Mouse (Mus musculus) CH12.LX (cell line): ENCODE measurements around the gene Drosha. TPM values are rescaled to one million over a fixed set of nuclear protein-coding genes. Genes with fewer than 3 reads are reported as not detected.

ENCODE experiments used
- DNase-seq: peaks from one replicate; pipeline ENCODE4 v3.0.0-alpha.2; 2013; ENCODE audit errors: extremely low read depth
- H3K27ac ChIP-seq: 2 replicates; pipeline ENCODE4 v1.5.1; 2012; ENCODE audit warnings: low read depth, mild to moderate bottlenecking, control low read depth, moderate library complexity; ENCODE audit not compliant: insufficient read depth
- H3K27me3 ChIP-seq: replicated peaks from 2 replicates; pipeline ENCODE3; 2012; ENCODE audit warnings: inconsistent platforms
- H3K36me3 ChIP-seq, 2 experiments: replicated peaks in 1 of 2; 2 replicates each; pipeline versions ENCODE3 to v1.6.1; 2012; ENCODE audit warnings: inconsistent platforms in 1 of 2, low read length in 1 of 2, mild to moderate bottlenecking in 1 of 2, mixed read lengths in 1 of 2, moderate library complexity in 1 of 2; ENCODE audit not compliant: control insufficient read depth in 1 of 2, insufficient read depth in 1 of 2
- H3K4me1 ChIP-seq, 2 experiments: 2 replicates each; pipeline ENCODE4 v1.6.1; 2012; ENCODE audit warnings: inconsistent platforms in 1 of 2, moderate library complexity in 1 of 2; ENCODE audit not compliant: insufficient read depth in 2 of 2, control insufficient read depth in 1 of 2
- H3K4me2 ChIP-seq: 2 replicates; pipeline ENCODE4 v1.6.1; 2012; ENCODE audit warnings: low read depth, mild to moderate bottlenecking, control low read depth; ENCODE audit not compliant: poor library complexity, insufficient read depth, severe bottlenecking
- H3K4me3 ChIP-seq, 3 experiments: fragments of 150-350 bp in 1 of 3; sonication (generic) in 1 of 3; replicated peaks in 1 of 3; 2 replicates each; pipeline versions ENCODE3 to v1.5.1; 2011 to 2012; ENCODE audit warnings: low read depth in 2 of 3, low read length in 2 of 3, mild to moderate bottlenecking in 2 of 3, moderate library complexity in 2 of 3, control low read depth in 1 of 3, improper control_type of control experiment in 1 of 3, inconsistent platforms in 1 of 3, mixed read lengths in 1 of 3; ENCODE audit not compliant: poor library complexity in 1 of 3
- H3K79me2 ChIP-seq: replicated peaks from 2 replicates; pipeline ENCODE4 v1.6.1; 2012; ENCODE audit warnings: mild to moderate bottlenecking, moderate library complexity; ENCODE audit not compliant: control insufficient read depth, poor library complexity, insufficient read depth, severe bottlenecking; ENCODE audit errors: extremely low read depth
- H3K9ac ChIP-seq: 2 replicates; pipeline ENCODE4 v1.6.1; 2012; ENCODE audit warnings: low read depth, mild to moderate bottlenecking, control low read depth, moderate library complexity; ENCODE audit not compliant: insufficient read depth
- H3K9me3 ChIP-seq: replicated peaks from 2 replicates; pipeline ENCODE3; 2012; ENCODE audit warnings: low read length, inconsistent platforms, mixed read lengths
- BHLHE40 ChIP-seq: IDR thresholded peaks from 2 replicates; pipeline ENCODE4 v1.6.1; 2011; ENCODE audit warnings: mild to moderate bottlenecking, low read depth, low read length, improper control_type of control experiment
- CHD2 ChIP-seq: IDR thresholded peaks from 2 replicates; pipeline ENCODE4 v1.6.1; 2011; ENCODE audit warnings: low read length, improper control_type of control experiment
- CTCF ChIP-seq, 2 experiments: IDR thresholded peaks in 1 of 2; conservative IDR thresholded peaks in 1 of 2; 2 replicates each; pipeline ENCODE4 v1.5.1; 2011 to 2012; ENCODE audit warnings: low read depth in 2 of 2, low read length in 2 of 2, improper control_type of control experiment in 1 of 2, inconsistent platforms in 1 of 2, mild to moderate bottlenecking in 1 of 2, moderate library complexity in 1 of 2
- E2F4 ChIP-seq: IDR thresholded peaks from 2 replicates; pipeline ENCODE4 v1.6.1; 2011; ENCODE audit warnings: low read depth, low read length, improper control_type of control experiment; ENCODE audit not compliant: insufficient replicate concordance
- IRF4 ChIP-seq: IDR thresholded peaks from 2 replicates; pipeline ENCODE4 v1.6.1; 2014; ENCODE audit warnings: low read depth, mild to moderate bottlenecking, inconsistent platforms, low read length, improper control_type of control experiment
- JUN ChIP-seq: IDR thresholded peaks from 2 replicates; pipeline ENCODE4 v1.6.1; 2011; ENCODE audit warnings: low read depth, mild to moderate bottlenecking, low read length, improper control_type of control experiment, moderate library complexity; ENCODE audit not compliant: insufficient read depth
- JUND ChIP-seq: conservative IDR thresholded peaks from 2 replicates; pipeline ENCODE4 v1.6.1; 2011; ENCODE audit warnings: low read depth, low read length, improper control_type of control experiment
- KAT2A ChIP-seq: IDR thresholded peaks from 2 replicates; pipeline ENCODE4 v1.6.1; 2012; ENCODE audit warnings: low read length, improper control_type of control experiment, inconsistent platforms; ENCODE audit not compliant: insufficient replicate concordance
- MAFK ChIP-seq: IDR thresholded peaks from 2 replicates; pipeline ENCODE4 v1.6.1; 2011; ENCODE audit warnings: low read length, improper control_type of control experiment; ENCODE audit not compliant: insufficient replicate concordance
- PAX5 ChIP-seq: IDR thresholded peaks from 2 replicates; pipeline ENCODE4 v1.6.1; 2012; ENCODE audit warnings: low read length, inconsistent platforms, mixed read lengths
- RAD21 ChIP-seq: IDR thresholded peaks from 2 replicates; pipeline ENCODE4 v1.6.1; 2011; ENCODE audit warnings: low read depth, mild to moderate bottlenecking, low read length, improper control_type of control experiment, moderate library complexity
- RCOR1 ChIP-seq: conservative IDR thresholded peaks from 2 replicates; pipeline ENCODE4 v1.6.1; 2012; ENCODE audit warnings: low read depth, mild to moderate bottlenecking, inconsistent platforms, low read length, improper control_type of control experiment
- TBP ChIP-seq: conservative IDR thresholded peaks from 2 replicates; pipeline ENCODE4 v1.6.1; 2011; ENCODE audit warnings: low read depth, low read length, improper control_type of control experiment
- TCF12 ChIP-seq: IDR thresholded peaks from 2 replicates; pipeline ENCODE4 v1.6.1; 2014; ENCODE audit warnings: low read depth, mild to moderate bottlenecking, inconsistent platforms, low read length, improper control_type of control experiment
- USF1 ChIP-seq: IDR thresholded peaks from 2 replicates; pipeline ENCODE4 v1.6.1; 2014; ENCODE audit warnings: low read depth, mild to moderate bottlenecking, inconsistent platforms, low read length, improper control_type of control experiment
- USF2 ChIP-seq: conservative IDR thresholded peaks from 2 replicates; pipeline ENCODE4 v1.6.1; 2011; ENCODE audit warnings: low read depth, low read length, improper control_type of control experiment
- ZC3H11A ChIP-seq: IDR thresholded peaks from 2 replicates; pipeline ENCODE4 v1.6.1; 2012; ENCODE audit warnings: low read depth, mild to moderate bottlenecking, inconsistent platforms, low read length, improper control_type of control experiment
- ZMIZ1 ChIP-seq: IDR thresholded peaks from 2 replicates; pipeline ENCODE4 v1.6.1; 2012; ENCODE audit warnings: low read depth, mild to moderate bottlenecking, inconsistent platforms, low read length, improper control_type of control experiment
- dilution Hi-C: fragments of 300-500 bp; cut with MboI; formaldehyde crosslinking; loops from 2 replicates; pipeline ENCODE4 v1.14.3; 2020; ENCODE audit warnings: low sequenced_read_pairs; ENCODE audit not compliant: extremely low pct_unique_long_range_greater_than_20kb, extremely low pct_ligation_motif_present
- in situ Hi-C: fragments of 300-500 bp; cut with MboI; formaldehyde crosslinking; loops from 3 replicates; pipeline ENCODE4 v1.14.3; 2019; ENCODE audit warnings: low sequenced_read_pairs, low pct_ligation_motif_present, low pct_unique_long_range_greater_than_20kb, mixed read lengths
- polyA plus RNA-seq: library from polyadenylated mRNA; unstranded; fragments of >175 nt; gene quantifications from 2 replicates; pipeline ENCODE4 v1.2.1, GENCODE M21; 2012; ENCODE audit warnings: low read depth; ENCODE audit not compliant: insufficient read length
- total RNA-seq, 2 experiments: library from RNA; depleted of rRNA; stranded (reverse); fragments of 300-350 nt in 1 of 2; fragments of >200 nt in 1 of 2; gene quantifications; 2 replicates each; pipeline ENCODE4 v1.2.3; 2012 to 2014

Gene Drosha
- total and polyA plus RNA-seq, 3 experiments: 23.4 to 81.9 (median 24.8) TPM

DNA sequence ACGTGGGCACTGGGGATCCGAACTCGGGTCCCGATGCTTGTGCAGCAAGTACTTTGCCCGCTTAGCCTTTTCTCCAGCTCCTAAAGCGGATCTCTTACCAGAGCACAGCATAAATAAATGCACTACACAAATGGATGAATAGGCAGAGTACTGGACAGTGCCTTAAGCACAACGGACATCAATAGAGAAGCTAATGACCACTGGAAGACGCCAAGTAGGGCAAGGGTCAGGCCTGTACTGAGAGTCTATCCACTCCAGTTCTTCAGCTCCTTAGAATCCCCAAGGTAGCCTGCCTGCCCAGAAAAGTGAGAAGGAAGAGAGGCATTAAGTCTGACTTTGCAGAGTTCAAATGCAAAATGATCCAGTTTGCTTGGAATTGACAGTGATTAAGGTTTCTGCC lies 147.8 kb downstream of the Drosha start:
- DNase-seq: no peak
- in situ Hi-C loops (no loop called here), dilution Hi-C loops (no loop called here)
- TF ChIP-seq ZC3H11A: no peak
- no peak for TF ChIP-seq CHD2
- no peak for TF ChIP-seq CTCF (conservative IDR thresholded peaks at IDR 0.05 in 1 of 2, IDR thresholded peaks at IDR 0.05 in 1 of 2; ENCODE audit: low read depth in 2 of 2, low read length in 2 of 2)
- no peak for TF ChIP-seq RCOR1
- TF ChIP-seq IRF4: no peak
- TF ChIP-seq E2F4: no peak
- TF ChIP-seq JUND: no peak
- TF ChIP-seq BHLHE40: no peak
- no peak for TF ChIP-seq USF2
- no peak for TF ChIP-seq TCF12
- no peak for TF ChIP-seq JUN
- TF ChIP-seq KAT2A: no peak
- TF ChIP-seq TBP: no peak
- no peak for TF ChIP-seq MAFK
- TF ChIP-seq USF1: no peak
- TF ChIP-seq RAD21: no peak
- no peak for TF ChIP-seq PAX5
- no peak for TF ChIP-seq ZMIZ1
- no peaks in the 10 kb centered on the region for H3K27me3 ChIP-seq
- no peaks in the 10 kb centered on the region for H3K79me2 ChIP-seq
- H3K4me2 ChIP-seq: no peak overlapping the region
- H3K27ac ChIP-seq: no peak overlapping the region
- H3K36me3 ChIP-seq: no peaks in the 10 kb centered on the region
- H3K9me3 ChIP-seq: no peaks in the 10 kb centered on the region
- peaks cover 0 to 8% of the 10 kb centered on the region in 2 experiments; a peak in 1 of 4 replicates for H3K4me1 ChIP-seq
- no peak overlapping the region for H3K4me3 ChIP-seq
- H3K9ac ChIP-seq: no peak overlapping the region

Other genes with a start within 250 kb of the Drosha start
- gene Pdzd2, start 84.9 kb upstream of the Drosha start, total RNA-seq (2012; rRNA removed): 0.17 and 0.21 TPM in 2 replicates
- 0.04 and 0.05 TPM in 2 replicates for gene Pdzd2, start 84.9 kb upstream of the Drosha start, total RNA-seq (2014; rRNA removed)
- gene Pdzd2, start 84.9 kb upstream of the Drosha start, polyA plus RNA-seq: 0.12 and 0.24 TPM in 2 replicates
- gene 6030458C11Rik, start 166 bp upstream of the Drosha start, total RNA-seq (2012; rRNA removed): 17.5 and 20.6 TPM in 2 replicates
- gene 6030458C11Rik, start 166 bp upstream of the Drosha start, total RNA-seq (2014; rRNA removed): 38.3 and 38.7 TPM in 2 replicates
- gene 6030458C11Rik, start 166 bp upstream of the Drosha start, polyA plus RNA-seq: 29.5 and 30.6 TPM in 2 replicates